Mouse (Mus musculus) forebrain, embryonic 14.5 days (tissue): Measurements from ENCODE around the gene Kif16b. TPM values are rescaled to one million over a fixed set of nuclear protein-coding genes. Genes with fewer than 3 reads are reported as not detected.

Experiments used
- ATAC-seq: fragments of 200-750 bp; cut with Nextera tagmentation; 2 replicates; pipeline ENCODE4 v1.8.0; 2017; ENCODE audit warnings: mild to moderate bottlenecking, moderate library complexity
- DNase-seq: peaks from one replicate; pipeline ENCODE4 v3.0.0-alpha.2; 2015; ENCODE audit warnings: low spot score
- H3K27ac ChIP-seq: fragments of 300-500 bp; sonication (generic); 2 replicates; pipeline ENCODE4 v1.5.1; 2014; ENCODE audit warnings: low read depth, mild to moderate bottlenecking, control low read depth, low read length, moderate library complexity
- H3K27me3 ChIP-seq: fragments of 300-500 bp; sonication (generic); replicated peaks from 2 replicates; pipeline ENCODE4 v1.6.1; 2014; ENCODE audit warnings: low read length, control low read depth, mixed read lengths; ENCODE audit not compliant: control insufficient read depth, insufficient read depth
- H3K36me3 ChIP-seq: fragments of 300-500 bp; sonication (generic); 2 replicates; pipeline ENCODE4 v1.6.1; 2014; ENCODE audit warnings: low read length, control low read depth; ENCODE audit not compliant: control insufficient read depth, insufficient read depth
- H3K4me1 ChIP-seq: fragments of 300-500 bp; sonication (generic); 2 replicates; pipeline ENCODE4 v1.6.1; 2014; ENCODE audit warnings: antibody characterized with exemption, low read length, control low read depth; ENCODE audit not compliant: control insufficient read depth, insufficient read depth
- H3K4me2 ChIP-seq: fragments of 300-500 bp; sonication (generic); 2 replicates; pipeline ENCODE4 v1.6.1; 2014; ENCODE audit warnings: mild to moderate bottlenecking, control low read depth, low read length
- H3K4me3 ChIP-seq: fragments of 300-500 bp; sonication (generic); 2 replicates; pipeline ENCODE4 v1.5.1; 2014; ENCODE audit warnings: low read depth, low read length, control low read depth
- H3K9ac ChIP-seq: fragments of 300-500 bp; sonication (generic); 2 replicates; pipeline ENCODE4 v1.6.1; 2014; ENCODE audit warnings: mild to moderate bottlenecking, low read length, control low read depth, moderate library complexity
- H3K9me3 ChIP-seq: fragments of 300-500 bp; sonication (generic); replicated peaks from 2 replicates; pipeline ENCODE4 v1.6.1; 2016; ENCODE audit warnings: low read length, control low read depth, mixed read lengths; ENCODE audit not compliant: control insufficient read depth
- WGBS: fragments of 180-500 bp; shearing (Covaris S2); extraction: QIAGEN DNeasy Blood & Tissue Kit; methylation state at CpG from one replicate; pipeline ENCODE4 v1.1.7; 2014; 5-methylcytosine and 5-hydroxymethylcytosine counted together
- polyA plus RNA-seq: library from polyadenylated mRNA; unstranded; fragments of >200 nt; fragmentation: Nextera tagmentation; extraction: Ambion mirVana; gene quantifications from 2 replicates; pipeline ENCODE4 v1.2.1, GENCODE M21; 2014

Kif16b gene
- polyA plus RNA-seq, 1 experiment from 2014 or later = 3.0 TPM

GRCm38 (mm10) chr2:142715186-142715911, 186.0 kb downstream of the Kif16b start:
- Histone ChIP-seq H3K36me3 (peaks cover 6% of the 10 kb centered on the region; the same call in 1 of the 2 replicates), H3K27me3 (no peaks in the 10 kb centered on the region), H3K4me1 (no peaks in the 10 kb centered on the region), H3K9ac (no peak overlapping the region), H3K4me2 (no peak overlapping the region), H3K27ac (no peak overlapping the region), H3K4me3 (no peak overlapping the region), H3K9me3 (no peaks in the 10 kb centered on the region)
- 84% methylated on average over 1 of the region's 1 CpGs for WGBS
- ATAC-seq (no peak), DNase-seq (no peak)

- no peak overlapping the region for H3K4me3 ChIP-seq
- no peaks in the 10 kb centered on the region for H3K4me1 ChIP-seq
- H3K27ac ChIP-seq = no peak overlapping the region
- 81% methylated on average over 11 of the region's 11 CpGs for WGBS
- no peak overlapping the region for H3K4me2 ChIP-seq
- peaks cover 6% of the 10 kb centered on the region; the same call in 1 of the 2 replicates for H3K36me3 ChIP-seq
- H3K9ac ChIP-seq = no peak overlapping the region
- H3K9me3 ChIP-seq = no peaks in the 10 kb centered on the region
- DNase-seq (no peak), ATAC-seq (no peak)
- H3K27me3 ChIP-seq = no peaks in the 10 kb centered on the region
Observed at GRCm38 (mm10) chr2:142712727-142713126, 188.6 kb downstream of the Kif16b start.

- no peaks in the 10 kb centered on the region for H3K27me3 ChIP-seq
- H3K36me3 ChIP-seq = peaks cover 6% of the 10 kb centered on the region; the same call in 1 of the 2 replicates
- H3K27ac ChIP-seq = no peak overlapping the region
- WGBS = 78% methylated on average over 3 of the region's 3 CpGs
- H3K9ac ChIP-seq = no peak overlapping the region
- H3K4me1 ChIP-seq = no peaks in the 10 kb centered on the region
- H3K4me3 ChIP-seq = no peak overlapping the region
- ATAC-seq (no peak), DNase-seq (no peak)
- H3K9me3 ChIP-seq = no peaks in the 10 kb centered on the region
- no peak overlapping the region for H3K4me2 ChIP-seq
Observed at GRCm38 (mm10) chr2:142709326-142709725, 192.0 kb downstream of the Kif16b start.

GRCm38 (mm10) chr2:142700689-142701088, 200.6 kb downstream of the Kif16b start:
- DNase-seq = peak; percentile 80
- Histone ChIP-seq H3K36me3 (no peaks in the 10 kb centered on the region), H3K27ac (no peak overlapping the region), H3K4me2 (no peak overlapping the region), H3K9ac (no peak overlapping the region), H3K9me3 (no peaks in the 10 kb centered on the region), H3K4me1 (peaks cover 13% of the 10 kb centered on the region; the same call in 1 of the 2 replicates), H3K4me3 (no peak overlapping the region), H3K27me3 (no peaks in the 10 kb centered on the region)
- peak; percentile 86 for ATAC-seq
- 27% methylated on average over 4 of the region's 4 CpGs for WGBS

GRCm38 (mm10) chr2:142698650-142699049, 202.7 kb downstream of the Kif16b start:
- H3K9ac ChIP-seq = no peak overlapping the region
- DNase-seq (peak; percentile 76), ATAC-seq (peak; percentile 71)
- H3K9me3 ChIP-seq = no peaks in the 10 kb centered on the region
- peaks cover 13% of the 10 kb centered on the region; the same call in 1 of the 2 replicates for H3K4me1 ChIP-seq
- no peak overlapping the region for H3K27ac ChIP-seq
- H3K36me3 ChIP-seq = no peaks in the 10 kb centered on the region
- no peak overlapping the region for H3K4me3 ChIP-seq
- 18% methylated on average over 3 of the region's 3 CpGs for WGBS
- H3K4me2 ChIP-seq = no peak overlapping the region
- H3K27me3 ChIP-seq = no peaks in the 10 kb centered on the region

- H3K9me3 ChIP-seq = no peaks in the 10 kb centered on the region
- WGBS = 93% methylated on average over 1 of the region's 1 CpGs
- no peak overlapping the region for H3K9ac ChIP-seq
- no peaks in the 10 kb centered on the region for H3K27me3 ChIP-seq
- H3K4me1 ChIP-seq = peaks cover 6% of the 10 kb centered on the region; the same call in 1 of the 2 replicates
- DNase-seq (no peak), ATAC-seq (no peak)
- H3K36me3 ChIP-seq = no peaks in the 10 kb centered on the region
- H3K27ac ChIP-seq = no peak overlapping the region
- no peak overlapping the region for H3K4me3 ChIP-seq
- H3K4me2 ChIP-seq = no peak overlapping the region
Observed at GRCm38 (mm10) chr2:142694936-142695331, 206.4 kb downstream of the Kif16b start.

GRCm38 (mm10) chr2:142694019-142694935, 207.1 kb downstream of the Kif16b start:
- H3K9me3 ChIP-seq = no peaks in the 10 kb centered on the region
- H3K36me3 ChIP-seq = no peaks in the 10 kb centered on the region
- H3K4me3 ChIP-seq = no peak overlapping the region
- H3K4me2 ChIP-seq = no peak overlapping the region
- no peaks in the 10 kb centered on the region for H3K27me3 ChIP-seq
- WGBS = 82% methylated on average over 3 of the region's 3 CpGs
- no peak for DNase-seq
- no peak overlapping the region for H3K27ac ChIP-seq
- H3K9ac ChIP-seq = no peak overlapping the region
- ATAC-seq = no peak
- 0 out of 2 replicates have a peak, but pooled peaks cover 5% of the 10 kb centered on the region for H3K4me1 ChIP-seq

GRCm38 (mm10) chr2:142693461-142693860, 207.9 kb downstream of the Kif16b start:
- ATAC-seq = no peak
- H3K9ac ChIP-seq = no peak overlapping the region
- no peaks in the 10 kb centered on the region for H3K9me3 ChIP-seq
- no peak for DNase-seq
- no peak overlapping the region for H3K27ac ChIP-seq
- no peaks in the 10 kb centered on the region for H3K36me3 ChIP-seq
- no peaks in the 10 kb centered on the region for H3K4me1 ChIP-seq
- no peak overlapping the region for H3K4me2 ChIP-seq
- H3K27me3 ChIP-seq = no peaks in the 10 kb centered on the region
- no peak overlapping the region for H3K4me3 ChIP-seq
- 84% methylated on average over 1 of the region's 1 CpGs for WGBS
